Mouse (Mus musculus) heart, embryonic 14.5 days (tissue): ENCODE results near the gene Lrwd1. TPM values are rescaled to one million over a fixed set of nuclear protein-coding genes. Genes with fewer than 3 reads are reported as not detected.

Experiments
- ATAC-seq: fragments of 200-750 bp; cut with Nextera tagmentation; 2 replicates; pipeline ENCODE4 v1.8.0; 2017; ENCODE audit warnings: low read depth, moderate TSS enrichment; ENCODE audit not compliant: insufficient number of reproducible peaks, insufficient read depth, low FRiP score
- H3K27ac ChIP-seq, 2 experiments: fragments of 200-500 bp in 1 of 2; fragments of 300-500 bp in 1 of 2; sonication (generic) in 1 of 2; replicated peaks in 1 of 2; 2 replicates each; pipeline ENCODE4 v1.5.1; 2012 to 2014; ENCODE audit warnings: low read depth in 2 of 2, low read length in 2 of 2, control low read depth in 1 of 2, mild to moderate bottlenecking in 1 of 2, mixed read lengths in 1 of 2; ENCODE audit not compliant: control insufficient read depth in 1 of 2, insufficient read depth in 1 of 2
- H3K27me3 ChIP-seq: fragments of 300-500 bp; sonication (generic); 2 replicates; pipeline ENCODE4 v1.6.1; 2014; ENCODE audit warnings: mild to moderate bottlenecking, low read length, control low read depth; ENCODE audit not compliant: control insufficient read depth, insufficient read depth
- H3K36me3 ChIP-seq: fragments of 300-500 bp; sonication (generic); 2 replicates; pipeline ENCODE4 v1.6.1; 2014; ENCODE audit warnings: mild to moderate bottlenecking, control low read depth, low read length, mixed read lengths; ENCODE audit not compliant: control insufficient read depth, insufficient read depth
- H3K4me1 ChIP-seq, 2 experiments: fragments of 200-500 bp in 1 of 2; fragments of 300-500 bp in 1 of 2; sonication (generic) in 1 of 2; 2 replicates each; pipeline ENCODE4 v1.6.1; 2012 to 2014; ENCODE audit warnings: low read length in 2 of 2, control low read depth in 1 of 2, mixed read lengths in 1 of 2; ENCODE audit not compliant: control insufficient read depth in 2 of 2, insufficient read depth in 2 of 2
- H3K4me2 ChIP-seq: fragments of 300-500 bp; sonication (generic); 2 replicates; pipeline ENCODE4 v1.6.1; 2014; ENCODE audit warnings: mild to moderate bottlenecking, low read length
- H3K4me3 ChIP-seq, 2 experiments: fragments of 200-500 bp in 1 of 2; fragments of 300-500 bp in 1 of 2; sonication (generic) in 1 of 2; 2 replicates each; pipeline ENCODE4 v1.5.1; 2012 to 2014; ENCODE audit warnings: low read length in 2 of 2, mild to moderate bottlenecking in 2 of 2, control low read depth in 1 of 2, low read depth in 1 of 2, moderate library complexity in 1 of 2; ENCODE audit not compliant: control insufficient read depth in 1 of 2, insufficient read depth in 1 of 2
- H3K9ac ChIP-seq: fragments of 300-500 bp; sonication (generic); 2 replicates; pipeline ENCODE4 v1.6.1; 2014; ENCODE audit warnings: mild to moderate bottlenecking, low read length
- H3K9me3 ChIP-seq: fragments of 300-500 bp; sonication (generic); 2 replicates; pipeline ENCODE4 v1.6.1; 2016; ENCODE audit warnings: low read length, control low read depth; ENCODE audit not compliant: control insufficient read depth
- WGBS: fragments of 180-500 bp; shearing (Covaris S2); extraction: QIAGEN DNeasy Blood & Tissue Kit; methylation state at CpG from one replicate; pipeline ENCODE4 v1.1.7; 2014; 5-methylcytosine and 5-hydroxymethylcytosine counted together
- polyA plus RNA-seq: library from polyadenylated mRNA; unstranded; fragments of >200 nt; fragmentation: Nextera tagmentation; extraction: Ambion mirVana; gene quantifications from 2 replicates; pipeline ENCODE4 v1.2.1, GENCODE M21; 2014

Lrwd1 gene
- polyA plus RNA-seq, 1 experiment from 2014 or later: 16.9 TPM

DNA sequence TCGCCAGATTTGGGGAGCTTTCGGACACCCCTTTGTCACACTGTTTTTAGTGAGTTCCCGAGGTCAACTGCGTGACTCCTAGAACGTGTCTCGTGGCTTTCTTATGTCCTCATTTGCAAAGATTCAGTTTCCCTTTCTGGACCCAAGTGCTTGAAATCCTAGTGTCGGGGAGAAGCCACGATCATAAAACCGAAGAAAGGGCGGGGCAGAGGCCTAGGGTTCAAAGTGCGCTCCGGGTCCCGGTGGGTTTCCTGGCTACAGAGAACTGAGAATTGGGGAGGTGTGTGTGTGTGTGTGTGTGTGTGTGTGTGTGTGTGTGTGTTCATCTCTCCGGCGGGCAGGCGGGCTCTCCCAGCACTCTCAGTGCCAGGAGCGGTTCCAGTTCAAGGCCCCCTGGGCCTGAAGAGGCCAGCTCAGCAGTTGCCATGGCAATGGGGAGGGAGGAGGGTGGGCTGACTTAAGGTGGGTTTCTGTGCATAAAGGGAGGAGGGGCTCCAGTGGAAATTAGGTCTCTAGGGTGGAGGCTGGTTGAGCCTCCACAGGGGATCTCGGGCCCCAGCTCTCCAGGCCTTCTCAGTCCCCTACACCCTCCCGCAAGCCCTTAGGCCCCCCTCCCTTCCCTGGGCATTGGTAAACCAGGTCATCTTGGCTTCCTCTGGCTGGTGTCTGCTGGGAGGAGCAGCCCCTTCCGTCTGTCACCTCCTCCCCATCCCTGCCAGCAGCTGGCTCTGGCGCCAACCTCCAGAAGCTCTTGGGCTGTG, 50.8 kb downstream of the Lrwd1 start:
- no peak overlapping the region for H3K27ac ChIP-seq
- WGBS: 25% methylated on average over 21 of the region's 21 CpGs
- no peak overlapping the region for H3K9ac ChIP-seq
- no peaks in the 10 kb centered on the region for H3K36me3 ChIP-seq
- H3K4me2 ChIP-seq: peak overlapping the region; percentile 99; the same call in 1 of the 2 replicates
- no peak overlapping the region for H3K4me3 ChIP-seq
- peaks cover 5 to 7% of the 10 kb centered on the region in 2 experiments; a peak in 3 of 4 replicates for H3K4me1 ChIP-seq
- no peak for ATAC-seq
- H3K27me3 ChIP-seq: peaks cover 22% of the 10 kb centered on the region
- H3K9me3 ChIP-seq: no peaks in the 10 kb centered on the region

DNA sequence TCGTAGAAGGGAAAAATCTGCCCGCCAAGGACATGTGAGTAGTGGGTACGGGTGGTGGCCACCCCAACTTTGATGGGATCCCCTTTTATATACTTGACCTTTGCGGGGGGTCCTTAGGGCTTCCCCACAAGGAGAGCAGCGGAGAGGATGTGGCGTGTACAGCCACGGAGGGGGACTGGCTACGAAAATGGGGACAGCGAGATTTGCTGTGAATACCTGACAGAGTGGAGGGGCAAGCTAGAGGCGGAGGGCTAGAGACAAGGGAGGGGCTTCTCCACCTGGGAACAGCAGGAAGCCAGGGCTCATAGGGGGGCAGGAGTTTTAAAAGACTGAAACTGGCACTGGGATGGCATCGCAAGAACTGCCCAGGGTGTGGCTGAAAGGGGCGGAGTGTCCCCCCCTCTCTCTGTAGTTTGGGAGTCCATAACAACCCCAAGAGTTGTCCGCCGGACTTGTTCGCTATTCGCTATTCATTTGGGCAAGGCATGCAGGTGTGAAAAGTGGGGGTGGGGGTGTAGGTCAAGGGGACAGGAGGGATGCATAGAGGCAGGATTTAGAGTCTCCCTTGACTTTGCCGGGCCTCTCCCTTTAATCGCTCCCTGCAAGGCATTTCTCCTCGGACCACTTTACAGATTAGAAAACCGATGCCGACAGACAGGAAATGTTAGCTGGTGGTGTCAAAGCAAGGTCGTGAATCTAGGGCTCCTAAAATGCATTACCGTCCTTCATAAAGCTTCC, 51.6 kb downstream of the Lrwd1 start:
- 2% methylated on average over 23 of the region's 23 CpGs for WGBS
- H3K9ac ChIP-seq: peak overlapping the region; percentile 73
- H3K27me3 ChIP-seq: peaks cover 22% of the 10 kb centered on the region
- H3K4me3 ChIP-seq: peak overlapping the region; percentile 61 to 63
- H3K4me1 ChIP-seq: peaks cover 5 to 7% of the 10 kb centered on the region in 2 experiments; a peak in 3 of 4 replicates
- no peak for ATAC-seq
- H3K9me3 ChIP-seq: no peaks in the 10 kb centered on the region
- no peak overlapping the region for H3K27ac ChIP-seq
- peak overlapping the region; percentile 99 for H3K4me2 ChIP-seq
- H3K36me3 ChIP-seq: no peaks in the 10 kb centered on the region

DNA sequence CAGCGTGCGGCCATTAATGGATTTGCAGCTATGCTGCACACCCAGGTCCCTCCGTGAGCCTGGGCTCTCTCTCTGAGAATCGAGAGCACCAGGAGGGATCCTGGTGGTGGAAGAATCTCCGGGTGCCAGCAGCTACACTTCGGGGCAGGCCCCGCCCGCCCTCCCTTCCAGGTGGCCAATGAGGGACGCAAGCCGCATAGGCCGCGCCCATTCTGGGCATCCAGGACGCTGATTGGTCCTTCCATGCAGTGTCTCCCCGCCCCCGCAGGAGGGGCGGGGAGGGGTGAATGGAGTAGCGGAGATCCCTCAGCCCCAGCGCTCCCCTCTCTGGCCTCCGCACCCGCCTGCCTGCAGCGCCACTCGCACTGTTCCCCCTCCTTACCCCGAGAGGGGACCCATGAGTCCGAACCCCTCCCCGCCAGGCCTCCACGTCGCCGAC, 52.2 kb downstream of the Lrwd1 start, which contains the start of gene Rasa4:
Gene Rasa4, plus strand, starts transcription at position 248 of the 439 bp plus-strand sequence.
- Histone ChIP-seq H3K4me2 (peak within 1 kb of the TSS; percentile 99), H3K9me3 (no peaks in the 10 kb centered on the region), H3K4me1 (peaks cover 5 to 7% of the 10 kb centered on the region in 2 experiments; a peak in 3 of 4 replicates), H3K27me3 (peaks cover 22% of the 10 kb centered on the region), H3K27ac (no peak within 1 kb of the TSS), H3K36me3 (no peaks in the 10 kb centered on the region), H3K4me3 (peak within 1 kb of the TSS; percentile 61 to 63), H3K9ac (peak within 1 kb of the TSS; percentile 73)
- under 1% methylated on average over 28 of the region's 28 CpGs for WGBS
- peak; percentile 97 for ATAC-seq

DNA sequence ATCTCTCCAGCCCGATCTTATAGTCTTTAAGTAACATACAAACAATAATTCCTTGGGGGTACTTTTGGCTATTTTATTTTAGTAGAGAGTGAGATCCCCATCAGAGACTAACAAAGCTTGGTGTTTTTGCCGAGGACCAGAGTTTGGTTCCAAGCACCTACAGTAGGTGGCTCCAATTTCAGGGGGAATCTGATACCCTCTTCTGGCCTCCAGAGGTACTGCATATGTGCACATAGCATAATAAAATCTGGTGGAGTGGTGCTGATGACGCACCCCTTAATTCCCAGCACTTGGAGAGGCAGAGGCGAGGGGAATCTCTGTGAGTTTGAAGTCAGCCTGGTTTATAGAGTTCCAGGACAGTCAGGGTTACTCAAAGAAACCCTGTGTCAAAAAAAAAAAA, 53.5 kb downstream of the Lrwd1 start:
- H3K9ac ChIP-seq: no peak overlapping the region
- ATAC-seq: no peak
- H3K27me3 ChIP-seq: peaks cover 22% of the 10 kb centered on the region
- 83% methylated on average over 4 of the region's 4 CpGs for WGBS
- H3K27ac ChIP-seq: no peak overlapping the region
- H3K4me2 ChIP-seq: no peak overlapping the region
- H3K4me3 ChIP-seq: no peak overlapping the region
- no peaks in the 10 kb centered on the region for H3K9me3 ChIP-seq
- no peaks in the 10 kb centered on the region for H3K36me3 ChIP-seq
- H3K4me1 ChIP-seq: peaks cover 5 to 7% of the 10 kb centered on the region in 2 experiments; a peak in 3 of 4 replicates

DNA sequence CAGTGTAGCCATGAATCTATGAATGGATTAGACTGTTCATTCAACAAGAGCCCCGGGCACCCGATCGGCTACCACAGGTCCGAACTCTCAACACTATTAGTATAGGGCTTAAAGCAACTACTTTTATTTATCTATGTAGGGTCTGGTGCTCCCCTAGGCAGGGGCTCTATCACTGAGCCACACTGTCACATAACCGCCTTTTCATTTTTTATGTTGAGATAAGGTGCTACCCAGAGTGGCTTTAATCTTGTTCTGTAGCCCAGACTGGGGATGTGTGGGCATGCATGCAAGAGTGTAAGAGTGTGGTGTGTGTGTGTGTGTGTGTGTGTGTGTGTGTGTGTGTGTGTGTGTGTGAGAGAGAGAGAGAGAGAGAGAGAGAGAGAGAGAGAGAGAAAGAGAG, 57.7 kb downstream of the Lrwd1 start:
- no peak overlapping the region for H3K4me3 ChIP-seq
- peaks cover under 1 to 2% of the 10 kb centered on the region in 2 experiments; a peak in 1 of 4 replicates for H3K4me1 ChIP-seq
- ATAC-seq: no peak
- H3K4me2 ChIP-seq: no peak overlapping the region
- no peaks in the 10 kb centered on the region for H3K27me3 ChIP-seq
- no peak overlapping the region for H3K27ac ChIP-seq
- no peaks in the 10 kb centered on the region for H3K36me3 ChIP-seq
- no peak overlapping the region for H3K9ac ChIP-seq
- H3K9me3 ChIP-seq: no peaks in the 10 kb centered on the region
- 92% methylated on average over 5 of the region's 5 CpGs for WGBS

DNA sequence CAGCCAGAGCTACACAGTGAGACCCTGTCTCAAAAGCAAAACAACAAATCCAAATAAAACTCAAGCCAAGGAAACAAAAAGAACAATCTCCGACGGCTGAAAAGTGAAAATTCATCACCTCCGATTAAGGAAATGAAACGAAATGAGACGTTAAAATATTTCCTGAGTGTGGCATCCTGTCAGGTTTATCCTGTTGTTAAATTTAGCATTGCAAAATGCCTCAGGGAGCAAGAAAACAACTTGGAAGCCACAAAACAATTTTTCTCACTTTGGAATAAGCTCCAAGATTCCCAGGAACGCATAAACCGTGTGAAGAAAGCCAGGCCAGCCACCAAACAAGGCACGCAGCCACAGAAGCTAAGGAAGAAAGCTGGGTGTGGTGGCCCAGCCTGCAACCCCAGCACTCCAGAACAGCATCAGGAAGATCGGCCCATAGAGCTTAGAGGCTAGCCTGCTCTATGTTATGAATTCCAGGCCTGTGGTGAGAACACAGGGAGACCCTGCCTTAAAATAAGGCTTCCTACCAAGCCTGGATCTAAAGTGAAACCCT, 58.8 kb downstream of the Lrwd1 start:
- H3K27me3 ChIP-seq: no peaks in the 10 kb centered on the region
- H3K9ac ChIP-seq: no peak overlapping the region
- H3K4me1 ChIP-seq: 0 out of 4 replicates have a peak, but pooled peaks cover 0 to 3% of the 10 kb centered on the region in 2 experiments
- no peak overlapping the region for H3K27ac ChIP-seq
- no peak overlapping the region for H3K4me2 ChIP-seq
- no peak overlapping the region for H3K4me3 ChIP-seq
- no peaks in the 10 kb centered on the region for H3K36me3 ChIP-seq
- 70% methylated on average over 9 of the region's 9 CpGs for WGBS
- no peaks in the 10 kb centered on the region for H3K9me3 ChIP-seq
- no peak for ATAC-seq

DNA sequence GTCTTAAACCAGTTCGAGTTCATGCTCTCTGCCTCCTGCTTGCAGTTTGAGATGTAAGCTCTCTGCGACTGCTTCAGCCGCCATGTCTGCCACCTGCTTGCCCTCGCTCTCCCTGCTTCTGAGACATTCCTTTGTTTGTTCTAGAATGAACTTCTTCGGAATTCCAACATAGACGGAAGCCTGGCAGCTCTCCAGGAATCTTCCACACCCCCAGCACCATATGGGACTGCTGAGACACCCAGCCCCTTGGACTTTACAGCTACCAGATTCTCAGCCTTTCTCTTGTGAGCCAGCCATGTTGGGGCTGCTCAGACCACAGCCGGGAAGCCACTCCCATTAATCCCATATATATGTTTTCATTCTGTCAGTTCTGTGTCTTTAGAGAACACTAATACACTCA, 59.6 kb downstream of the Lrwd1 start:
- H3K4me2 ChIP-seq: no peak overlapping the region
- ATAC-seq: no peak

More for the DNA sequence above, 59.6 kb downstream of the Lrwd1 start:
- Histone ChIP-seq H3K36me3 (no peaks in the 10 kb centered on the region), H3K27ac (no peak overlapping the region), H3K4me3 (no peak overlapping the region), H3K9ac (no peak overlapping the region), H3K4me1 (0 out of 4 replicates have a peak, but pooled peaks cover 0 to 3% of the 10 kb centered on the region in 2 experiments), H3K9me3 (no peaks in the 10 kb centered on the region), H3K27me3 (no peaks in the 10 kb centered on the region)
- WGBS: 49% methylated on average over 7 of the region's 7 CpGs
